Mouse (Mus musculus): ENCODE measurements at regions not wholly inside any gene's neighbourhood (a gene's known extent, or its start where the extent isn't known, plus 50 kb on each side); places are given as distances from the start of the nearest gene placed in this dataset.

GRCm38 (mm10) chr5:15850126-15850801 is 84.2 kb upstream of the Cacna2d1 start:
- H3K9ac ChIP-seq (replicated peaks), result no peak overlapping the region
- H3K36me3 ChIP-seq, result no peaks in the 10 kb centered on the region
- no peak overlapping the region for H3K4me3 ChIP-seq (replicated peaks)
- H3K27ac ChIP-seq, result peak overlapping the region; percentile 70
- peaks cover 8% of the 10 kb centered on the region for H3K4me1 ChIP-seq (replicated peaks)
- H3K4me2 ChIP-seq (replicated peaks), result peak overlapping the region; percentile 22; the same call in 1 of the 2 replicates
- H3K27me3 ChIP-seq, result no peaks in the 10 kb centered on the region
- WGBS, result 30% methylated on average over 7 of the region's 7 CpGs
- no peaks in the 10 kb centered on the region for H3K9me3 ChIP-seq
- peak; percentile 98 for ATAC-seq

GRCm38 (mm10) chr5:15854752-15855151 is 79.7 kb upstream of the Cacna2d1 start:
- Histone ChIP-seq H3K4me1 (replicated peaks) (peaks cover 11% of the 10 kb centered on the region), H3K36me3 (no peaks in the 10 kb centered on the region), H3K9ac (replicated peaks) (no peak overlapping the region), H3K27me3 (no peaks in the 10 kb centered on the region), H3K9me3 (no peaks in the 10 kb centered on the region), H3K4me3 (replicated peaks) (no peak overlapping the region), H3K4me2 (replicated peaks) (no peak overlapping the region), H3K27ac (no peak overlapping the region)
- 67% methylated on average over 1 of the region's 1 CpGs for WGBS
- no peak for ATAC-seq

GRCm38 (mm10) chr5:15857034-15857433 is 77.5 kb upstream of the Cacna2d1 start:
- Histone ChIP-seq H3K36me3 (no peaks in the 10 kb centered on the region), H3K27ac (no peak overlapping the region), H3K9me3 (no peaks in the 10 kb centered on the region), H3K4me2 (replicated peaks) (no peak overlapping the region), H3K9ac (replicated peaks) (no peak overlapping the region), H3K4me3 (replicated peaks) (no peak overlapping the region), H3K27me3 (no peaks in the 10 kb centered on the region), H3K4me1 (replicated peaks) (peaks cover 3% of the 10 kb centered on the region; the same call in 1 of the 2 replicates)
- 31% methylated on average over 1 of the region's 1 CpGs for WGBS
- ATAC-seq, result no peak

GRCm38 (mm10) chr5:15874065-15874464 is 60.4 kb upstream of the Cacna2d1 start:
- no peaks in the 10 kb centered on the region for H3K9me3 ChIP-seq
- no peak for ATAC-seq

GRCm38 (mm10) chr5:15883004-15883403 is 51.5 kb upstream of the Cacna2d1 start:
- ATAC-seq, result peak; percentile 56; the same call in 1 of the 2 replicates
- H3K36me3 ChIP-seq, result no peaks in the 10 kb centered on the region
- no peak overlapping the region for H3K9ac ChIP-seq (replicated peaks)

More at GRCm38 (mm10) chr5:15874065-15874464, 60.4 kb upstream of the Cacna2d1 start:
- no peak overlapping the region for H3K27ac ChIP-seq
- H3K4me1 ChIP-seq (replicated peaks), result no peaks in the 10 kb centered on the region
- H3K9ac ChIP-seq (replicated peaks), result no peak overlapping the region
- no peaks in the 10 kb centered on the region for H3K36me3 ChIP-seq
- H3K27me3 ChIP-seq, result 0 out of 2 replicates have a peak, but pooled peaks cover 3% of the 10 kb centered on the region
- no peak overlapping the region for H3K4me3 ChIP-seq (replicated peaks)
- 62% methylated on average over 3 of the region's 3 CpGs for WGBS
- H3K4me2 ChIP-seq (replicated peaks), result no peak overlapping the region

More at GRCm38 (mm10) chr5:15883004-15883403, 51.5 kb upstream of the Cacna2d1 start:
- no peaks in the 10 kb centered on the region for H3K9me3 ChIP-seq
- H3K27ac ChIP-seq, result no peak overlapping the region
- no peaks in the 10 kb centered on the region for H3K27me3 ChIP-seq
- H3K4me1 ChIP-seq (replicated peaks), result no peaks in the 10 kb centered on the region
- H3K4me3 ChIP-seq (replicated peaks), result no peak overlapping the region
- no peak overlapping the region for H3K4me2 ChIP-seq (replicated peaks)
